Mouse (Mus musculus) heart, embryonic 10.5 days (tissue): ENCODE measurements at regions not wholly inside any gene's neighbourhood (a gene's known extent, or its start where the extent isn't known, plus 50 kb on each side); places are given as distances from the start of the nearest gene placed in this dataset. TPM values are rescaled to one million over a fixed set of nuclear protein-coding genes. Genes with fewer than 3 reads are reported as not detected.

Experiments
- microRNA-seq: library from miRNA; unstranded; fragments of <30 nt; microRNA quantifications from one replicate; pipeline ENCODE4, GENCODE M21; 2017

Small RNAs in the stretch of these regions (microRNA-seq; reads per million reads assigned to microRNA genes)
- not detected for gene Gm25507
